In genomic region chr15:84445812-84446716, GRCm38 (mm10) we compare ENCODE assay signal across 8 mouse cellular contexts. TPM values are rescaled to one million over a fixed set of nuclear protein-coding genes. Genes with fewer than 3 reads are reported as not detected.
DNase-seq lines count a peak whose midpoint lies in the region; ATAC-seq and TF ChIP-seq lines count a peak whose summit lies in the region.

No protein-coding gene starts in this region.

- intact Hi-C loops in gastrocnemius, postnatal 14 days (cut with DNase I; ENCODE audit: low total_unique reads): no loop called here

- no peaks in the 10 kb centered on the region for H3K36me3 ChIP-seq in kidney, embryonic 15.5 days
- no peaks in the 10 kb centered on the region for H3K36me3 ChIP-seq in heart, postnatal 0 days (replicated peaks; ENCODE audit: control insufficient read depth, insufficient read depth, low read length)
- H3K36me3 ChIP-seq in liver, embryonic 14.5 days (replicated peaks; ENCODE audit: control insufficient read depth, insufficient read depth, low read depth): no peaks in the 10 kb centered on the region

- peak overlapping the region; percentile 95 for H3K4me2 ChIP-seq in kidney, embryonic 15.5 days
- H3K4me2 ChIP-seq in heart, postnatal 0 days (ENCODE audit: low read depth, low read length): peak overlapping the region; percentile 82
- peak overlapping the region; percentile 37 for H3K4me2 ChIP-seq in liver, embryonic 14.5 days (ENCODE audit: low read depth)

- H3K9me3 ChIP-seq in kidney, embryonic 15.5 days (replicated peaks): no peaks in the 10 kb centered on the region
- no peaks in the 10 kb centered on the region for H3K9me3 ChIP-seq in heart, postnatal 0 days (replicated peaks; ENCODE audit: control insufficient read depth, low read length)
- H3K9me3 ChIP-seq in liver, embryonic 14.5 days (ENCODE audit: control insufficient read depth, low read length): no peaks in the 10 kb centered on the region

- H3K4me1 ChIP-seq in kidney, embryonic 15.5 days: peaks cover 41% of the 10 kb centered on the region
- peaks cover 8% of the 10 kb centered on the region for H3K4me1 ChIP-seq in heart, postnatal 0 days (ENCODE audit: control insufficient read depth, insufficient read depth)
- no peaks in the 10 kb centered on the region for H3K4me1 ChIP-seq in liver, embryonic 14.5 days (replicated peaks; ENCODE audit: control insufficient read depth in 2 of 2, insufficient read depth in 2 of 2, low read length in 1 of 2)

- H3K9ac ChIP-seq in kidney, embryonic 15.5 days: peak overlapping the region; percentile 56
- 0 out of 2 replicates have a peak overlapping the region, but pooled peaks have one; percentile 30 for H3K9ac ChIP-seq in heart, postnatal 0 days (replicated peaks; ENCODE audit: low read depth, low read length)
- no peak overlapping the region for H3K9ac ChIP-seq in liver, embryonic 14.5 days (replicated peaks)

- no peak for DNase-seq in kidney, adult 11 months
- peak; percentile 17 for DNase-seq in embryo, embryonic 10 days (ENCODE audit: low spot score)
- no peak for DNase-seq in heart, postnatal 0 days (ENCODE audit: low spot score)
- no peak for DNase-seq in liver, embryonic 14.5 days (ENCODE audit: low read depth in 3 of 3, low spot score in 3 of 3)
- no peak for DNase-seq in ovary, postnatal 10 days (ENCODE audit: low spot score)
- no peak for DNase-seq in gastrocnemius, postnatal 14 days
- no peak for DNase-seq in spleen, postnatal 10 days (ENCODE audit: low spot score in 2 of 2)

- TF ChIP-seq CTCF in heart, postnatal 0 days (IDR thresholded peaks at IDR 0.05; ENCODE audit: low read depth): no peak
- TF ChIP-seq CTCF in liver, embryonic 14.5 days (IDR thresholded peaks at IDR 0.05; ENCODE audit: low read depth): no peak

- 1% methylated on average over 91 of the region's 99 CpGs for WGBS in kidney, embryonic 15.5 days
- 3% methylated on average over 57 of the region's 99 CpGs for WGBS in heart, postnatal 0 days
- 3% methylated on average over 98 of the region's 99 CpGs for WGBS in liver, embryonic 14.5 days (ENCODE audit: insufficient replicate concordance)

- TF ChIP-seq EP300 in heart, postnatal 0 days (IDR thresholded peaks at IDR 0.05; ENCODE audit: low read depth): no peak
- TF ChIP-seq EP300 in liver, embryonic 14.5 days (IDR thresholded peaks at IDR 0.05; ENCODE audit: low read depth): no peak

- peak overlapping the region; percentile 54 for H3K4me3 ChIP-seq in kidney, embryonic 15.5 days (replicated peaks)
- peak overlapping the region; percentile 41 for H3K4me3 ChIP-seq in heart, postnatal 0 days (ENCODE audit: low read depth, low read length)
- H3K4me3 ChIP-seq in liver, embryonic 14.5 days (ENCODE audit: insufficient read depth in 1 of 2, low read depth in 2 of 2, low read length in 2 of 2): no peak overlapping the region; a peak in 1 of 4 replicates

- peaks cover 69% of the 10 kb centered on the region for H3K27me3 ChIP-seq in kidney, embryonic 15.5 days
- H3K27me3 ChIP-seq in heart, postnatal 0 days (ENCODE audit: control insufficient read depth, insufficient read depth, low read length): peaks cover 73% of the 10 kb centered on the region
- peaks cover 29% of the 10 kb centered on the region for H3K27me3 ChIP-seq in liver, embryonic 14.5 days (ENCODE audit: control insufficient read depth, insufficient read depth, low read length)

- no peak overlapping the region for H3K27ac ChIP-seq in kidney, embryonic 15.5 days
- no peak overlapping the region for H3K27ac ChIP-seq in heart, postnatal 0 days (ENCODE audit: low read depth)
- no peak overlapping the region for H3K27ac ChIP-seq in liver, embryonic 14.5 days

- ATAC-seq in kidney, embryonic 15.5 days (replicated peaks; ENCODE audit: low FRiP score): no peak
- no peak for ATAC-seq in heart, postnatal 0 days (ENCODE audit: insufficient read depth, low read depth)
- ATAC-seq in liver, embryonic 14.5 days (ENCODE audit: insufficient read depth): no peak

RNA-seq across cellular contexts. Expression of gene Shisal1, which starts 0.8 kb away (rescaled TPM):
- 2.5 and 2.6 TPM in 2 replicates for polyA plus RNA-seq in kidney, embryonic 15.5 days (2015; fragmentation: Nextera tagmentation; extraction: Ambion mirVana)
- total RNA-seq in heart, postnatal 0 days (2014; rRNA removed; ENCODE audit: low replicate concordance): 0.23 and 0.46 TPM in 2 replicates
- polyA plus RNA-seq in heart, postnatal 0 days (2015; fragmentation: Nextera tagmentation; extraction: Ambion mirVana): 0.08 and 0.18 TPM in 2 replicates
- polyA plus RNA-seq in liver, embryonic 14.5 days (2012; rRNA removed): 0.07 and 0.11 TPM in 2 replicates
- not detected in 2 replicates for polyA plus RNA-seq in liver, embryonic 14.5 days (2014; fragmentation: Nextera tagmentation; extraction: Ambion mirVana)
- total RNA-seq in gastrocnemius, postnatal 14 days (2021): 1 to 10 TPM; 2.7 to 5.0 TPM

Comparison
In these comparisons a context has a peak if more than half of its experiments do, and no peak if none do; other contexts are left out.
1. H3K4me2 ChIP-seq: peak in every context shown above with its lines; median percentile 95 in kidney, embryonic 15.5 days; 82 in heart, postnatal 0 days; 37 in liver, embryonic 14.5 days.
2. H3K4me3 ChIP-seq: peak in kidney, embryonic 15.5 days (single experiment) and heart, postnatal 0 days (single experiment); none in liver, embryonic 14.5 days (0 of 2).